Mouse (Mus musculus) ES-Bruce4 (cell line): Measurements from ENCODE around the gene Gm11567.

Experiments used
- CTCF ChIP-seq: IDR thresholded peaks from one replicate; pipeline ENCODE4 v1.8.1; 2011; ENCODE audit warnings: low read depth, low read length
- POLR2A ChIP-seq: IDR thresholded peaks from one replicate; pipeline ENCODE4 v1.8.1; 2011; ENCODE audit warnings: low read length; ENCODE audit not compliant: insufficient read depth

DNA sequence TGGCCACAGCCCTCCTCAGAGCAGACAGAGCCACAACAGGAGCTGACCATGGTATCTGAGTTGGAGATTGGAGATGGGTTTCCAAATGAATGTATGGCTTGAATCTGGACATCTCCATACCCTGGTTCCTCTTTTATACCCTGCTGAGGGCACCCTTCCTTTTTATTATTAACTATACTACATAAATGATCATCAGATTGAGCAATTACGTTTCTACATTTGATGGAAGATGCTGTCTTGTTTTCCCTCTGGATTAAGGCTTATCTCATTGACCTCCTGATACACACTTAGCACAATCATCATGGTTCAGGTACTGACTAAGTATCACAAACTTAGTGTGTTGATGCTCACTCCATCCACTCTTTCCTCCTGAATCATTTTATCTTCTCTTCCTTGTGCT, 41.0 kb upstream of the Gm11567 start, which contains the start of gene 2300003K06Rik:
- TF ChIP-seq CTCF: no peak
- no peak for TF ChIP-seq POLR2A
